Mouse (Mus musculus): Measurements from ENCODE around the gene Gm20388.

DNA sequence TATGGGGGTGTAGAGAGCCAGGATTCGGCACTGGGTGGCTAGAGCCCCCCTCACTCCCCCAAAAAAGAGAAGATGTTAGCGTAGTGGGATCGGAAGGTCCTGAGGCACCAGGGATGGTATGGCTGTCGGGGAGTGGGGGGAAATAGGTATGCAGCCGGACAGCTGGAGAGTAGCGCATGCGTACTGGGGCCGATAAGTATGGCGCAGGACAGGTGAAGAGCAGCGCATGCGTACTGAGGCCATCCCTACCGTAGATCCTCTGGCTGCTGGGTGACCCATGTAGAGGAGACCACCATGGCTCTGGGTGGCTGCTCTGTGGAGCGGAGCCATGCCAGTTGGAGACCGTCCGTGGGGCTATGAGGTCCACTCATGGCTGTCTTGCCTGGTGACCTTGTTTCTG is 585.8 kb downstream of the Gm20388 start:
- TF ChIP-seq CTCF (IDR thresholded peaks at IDR 0.05; ENCODE audit: borderline replicate concordance, extremely low read depth, insufficient read depth, insufficient read length): no peak
- TF ChIP-seq POLR2A (IDR thresholded peaks at IDR 0.05; ENCODE audit: borderline replicate concordance, extremely low read depth, insufficient read depth, insufficient read length, poor library complexity, severe bottlenecking): no peak

All from brain, embryonic 14.5 days (tissue).